Mouse (Mus musculus): ENCODE results near the gene Gm5127. TPM values are rescaled to one million over a fixed set of nuclear protein-coding genes. Genes with fewer than 3 reads are reported as not detected.

Gm5127 gene
- polyA plus RNA-seq (2012; rRNA removed) = 0.01 and 0.02 TPM in 2 replicates

GRCm38 (mm10) chrX:106582886-106583285 is at the start of gene Gm5127:
Gene Gm5127, plus strand, starts transcription at chrX:106583186.

DNA sequence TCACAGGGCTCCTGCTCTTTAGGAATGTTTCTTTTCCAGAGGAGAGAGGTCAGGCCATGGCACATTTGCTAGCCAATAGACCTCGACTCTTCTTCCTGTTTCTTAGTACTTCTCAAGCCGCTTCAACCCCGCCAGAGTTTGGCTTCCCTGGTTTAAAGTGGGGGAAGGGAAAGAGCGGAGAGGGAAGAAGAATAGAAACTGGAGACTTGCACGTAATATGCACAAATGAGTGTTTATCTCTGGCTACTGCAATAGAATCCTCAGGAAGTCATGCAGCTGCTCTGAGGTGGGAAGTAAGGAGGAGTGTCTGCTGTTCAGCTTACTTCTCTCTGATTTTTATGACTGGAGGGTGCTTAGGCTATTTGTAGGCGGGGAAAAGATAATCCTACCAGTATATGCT is 20.4 kb downstream of the Gm5127 start, which contains the start of gene Cysltr1:
Cysltr1 (minus strand) TSS at position 294 of the 400 bp plus-strand sequence.

Other genes with a start within 250 kb of the Gm5127 start
- 0.05 and 0.06 TPM in 2 replicates for gene Fndc3c1, start 97.8 kb upstream of the Gm5127 start, polyA plus RNA-seq (2012; rRNA removed)
- gene Cysltr1, start 20.5 kb downstream of the Gm5127 start, polyA plus RNA-seq (2012; rRNA removed) = 0.78 and 0.79 TPM in 2 replicates